Mouse (Mus musculus) hindbrain, embryonic 15.5 days (tissue): Measurements from ENCODE around the gene Mast4. TPM values are rescaled to one million over a fixed set of nuclear protein-coding genes. Genes with fewer than 3 reads are reported as not detected.

Experiments used
- ATAC-seq: fragments of 200-750 bp; cut with Nextera tagmentation; 2 replicates; pipeline ENCODE4 v1.8.0; 2017; ENCODE audit warnings: low read depth, moderate number of reproducible peaks, moderate TSS enrichment; ENCODE audit not compliant: low FRiP score
- H3K27ac ChIP-seq: fragments of 300-500 bp; sonication (generic); replicated peaks from 2 replicates; pipeline ENCODE4 v1.5.1; 2015; ENCODE audit warnings: mild to moderate bottlenecking, inconsistent platforms
- H3K27me3 ChIP-seq: fragments of 300-500 bp; sonication (generic); 2 replicates; pipeline ENCODE4 v1.6.1; 2015; ENCODE audit warnings: control low read depth, inconsistent platforms
- H3K36me3 ChIP-seq: fragments of 300-500 bp; sonication (generic); 2 replicates; pipeline ENCODE4 v1.6.1; 2015; ENCODE audit warnings: control low read depth, inconsistent platforms
- H3K4me1 ChIP-seq: fragments of 300-500 bp; sonication (generic); replicated peaks from 2 replicates; pipeline ENCODE4 v1.6.1; 2015; ENCODE audit warnings: control low read depth, inconsistent platforms
- H3K4me2 ChIP-seq: fragments of 300-500 bp; sonication (generic); 2 replicates; pipeline ENCODE4 v1.6.1; 2015; ENCODE audit warnings: moderate library complexity, mild to moderate bottlenecking, inconsistent platforms
- H3K4me3 ChIP-seq: fragments of 300-500 bp; sonication (generic); 2 replicates; pipeline ENCODE4 v1.5.1; 2015; ENCODE audit warnings: mild to moderate bottlenecking, inconsistent platforms
- H3K9ac ChIP-seq: fragments of 300-500 bp; sonication (generic); 2 replicates; pipeline ENCODE4 v1.6.1; 2015; ENCODE audit warnings: inconsistent platforms
- H3K9me3 ChIP-seq: fragments of 300-500 bp; sonication (generic); 2 replicates; pipeline ENCODE4 v1.6.1; 2016; ENCODE audit warnings: control low read depth, inconsistent platforms
- WGBS: fragments of 180-500 bp; shearing (Covaris S2); methylation state at CpG from one replicate; pipeline ENCODE4 v1.1.7; 2015; 5-methylcytosine and 5-hydroxymethylcytosine counted together
- polyA plus RNA-seq: library from polyadenylated mRNA; unstranded; fragments of >200 nt; fragmentation: Nextera tagmentation; extraction: Ambion mirVana; gene quantifications from 2 replicates; pipeline ENCODE4 v1.2.1, GENCODE M21; 2015

Gene Mast4
- polyA plus RNA-seq, 1 experiment from 2014 or later = 29.1 TPM

GRCm38 (mm10) chr13:103260414-103260813 lies 73.9 kb downstream of the Mast4 start:
- no peaks in the 10 kb centered on the region for H3K27me3 ChIP-seq
- no peaks in the 10 kb centered on the region for H3K36me3 ChIP-seq
- H3K9ac ChIP-seq = no peak overlapping the region
- H3K4me2 ChIP-seq = no peak overlapping the region
- H3K27ac ChIP-seq = no peak overlapping the region
- no peaks in the 10 kb centered on the region for H3K9me3 ChIP-seq
- ATAC-seq = no peak
- H3K4me1 ChIP-seq = no peaks in the 10 kb centered on the region
- H3K4me3 ChIP-seq = no peak overlapping the region
- WGBS = 89% methylated on average over 3 of the region's 3 CpGs

- Histone ChIP-seq H3K4me3 (no peak overlapping the region), H3K27ac (no peak overlapping the region), H3K4me2 (no peak overlapping the region), H3K27me3 (no peaks in the 10 kb centered on the region), H3K9ac (no peak overlapping the region), H3K36me3 (no peaks in the 10 kb centered on the region), H3K4me1 (no peaks in the 10 kb centered on the region), H3K9me3 (no peaks in the 10 kb centered on the region)
- 70% methylated on average over 3 of the region's 3 CpGs for WGBS
- no peak for ATAC-seq
Observed at GRCm38 (mm10) chr13:103258106-103258505, 76.2 kb downstream of the Mast4 start.

- no peak for ATAC-seq
- H3K27me3 ChIP-seq = no peaks in the 10 kb centered on the region
- H3K36me3 ChIP-seq = no peaks in the 10 kb centered on the region
- H3K9ac ChIP-seq = no peak overlapping the region
- H3K4me3 ChIP-seq = no peak overlapping the region
- no peak overlapping the region for H3K4me2 ChIP-seq
- no peaks in the 10 kb centered on the region for H3K9me3 ChIP-seq
- WGBS = 71% methylated on average over 3 of the region's 3 CpGs
- H3K27ac ChIP-seq = no peak overlapping the region
- no peaks in the 10 kb centered on the region for H3K4me1 ChIP-seq
Observed at GRCm38 (mm10) chr13:103254861-103255260, 79.4 kb downstream of the Mast4 start.

GRCm38 (mm10) chr13:103253077-103253476 lies 81.2 kb downstream of the Mast4 start:
- H3K9ac ChIP-seq = no peak overlapping the region
- H3K36me3 ChIP-seq = no peaks in the 10 kb centered on the region
- 76% methylated on average over 6 of the region's 6 CpGs for WGBS
- no peaks in the 10 kb centered on the region for H3K27me3 ChIP-seq
- no peak overlapping the region for H3K4me3 ChIP-seq
- H3K4me2 ChIP-seq = no peak overlapping the region
- H3K27ac ChIP-seq = no peak overlapping the region
- H3K9me3 ChIP-seq = no peaks in the 10 kb centered on the region
- ATAC-seq = no peak
- peaks cover 5% of the 10 kb centered on the region; the same call in 1 of the 2 replicates for H3K4me1 ChIP-seq

GRCm38 (mm10) chr13:103248102-103249054 lies 85.9 kb downstream of the Mast4 start:
- H3K4me1 ChIP-seq = peaks cover 8% of the 10 kb centered on the region; the same call in 1 of the 2 replicates
- H3K4me2 ChIP-seq = peak overlapping the region; percentile 7; the same call in 1 of the 2 replicates
- no peaks in the 10 kb centered on the region for H3K9me3 ChIP-seq
- H3K27me3 ChIP-seq = no peaks in the 10 kb centered on the region
- no peaks in the 10 kb centered on the region for H3K36me3 ChIP-seq
- ATAC-seq = peak; percentile 80; the same call in 1 of the 2 replicates
- H3K27ac ChIP-seq = no peak overlapping the region
- H3K9ac ChIP-seq = no peak overlapping the region
- H3K4me3 ChIP-seq = no peak overlapping the region
- 27% methylated on average over 14 of the region's 14 CpGs for WGBS

GRCm38 (mm10) chr13:103246973-103247718 lies 87.2 kb downstream of the Mast4 start:
- H3K27me3 ChIP-seq = no peaks in the 10 kb centered on the region
- no peak overlapping the region for H3K4me2 ChIP-seq
- no peak for ATAC-seq
- no peak overlapping the region for H3K27ac ChIP-seq
- no peaks in the 10 kb centered on the region for H3K9me3 ChIP-seq
- 84% methylated on average over 5 of the region's 5 CpGs for WGBS
- H3K9ac ChIP-seq = no peak overlapping the region
- H3K4me3 ChIP-seq = no peak overlapping the region
- H3K4me1 ChIP-seq = peaks cover 8% of the 10 kb centered on the region; the same call in 1 of the 2 replicates
- H3K36me3 ChIP-seq = no peaks in the 10 kb centered on the region

- Histone ChIP-seq H3K4me3 (no peak overlapping the region), H3K4me1 (peaks cover 8% of the 10 kb centered on the region; the same call in 1 of the 2 replicates), H3K9me3 (no peaks in the 10 kb centered on the region), H3K27me3 (no peaks in the 10 kb centered on the region), H3K4me2 (no peak overlapping the region), H3K27ac (no peak overlapping the region), H3K9ac (no peak overlapping the region), H3K36me3 (no peaks in the 10 kb centered on the region)
- WGBS = 92% methylated on average over 5 of the region's 5 CpGs
- ATAC-seq = no peak
Observed at GRCm38 (mm10) chr13:103245431-103245830, 88.9 kb downstream of the Mast4 start.

GRCm38 (mm10) chr13:103244053-103244452 lies 90.2 kb downstream of the Mast4 start:
- Histone ChIP-seq H3K9me3 (no peaks in the 10 kb centered on the region), H3K9ac (no peak overlapping the region), H3K4me2 (no peak overlapping the region), H3K27ac (no peak overlapping the region), H3K4me3 (no peak overlapping the region), H3K27me3 (no peaks in the 10 kb centered on the region), H3K4me1 (peaks cover 8% of the 10 kb centered on the region; the same call in 1 of the 2 replicates), H3K36me3 (no peaks in the 10 kb centered on the region)
- ATAC-seq = no peak
- WGBS = 50% methylated on average over 4 of the region's 4 CpGs

GRCm38 (mm10) chr13:103241092-103241491 lies 93.2 kb downstream of the Mast4 start:
- 97% methylated on average over 4 of the region's 4 CpGs for WGBS
- Histone ChIP-seq H3K27me3 (no peaks in the 10 kb centered on the region), H3K4me1 (no peaks in the 10 kb centered on the region), H3K4me3 (no peak overlapping the region), H3K9me3 (no peaks in the 10 kb centered on the region), H3K9ac (no peak overlapping the region), H3K36me3 (no peaks in the 10 kb centered on the region), H3K27ac (no peak overlapping the region), H3K4me2 (no peak overlapping the region)
- no peak for ATAC-seq

GRCm38 (mm10) chr13:103239654-103240053 lies 94.6 kb downstream of the Mast4 start:
- Histone ChIP-seq H3K4me1 (no peaks in the 10 kb centered on the region), H3K4me3 (no peak overlapping the region), H3K27ac (no peak overlapping the region), H3K36me3 (no peaks in the 10 kb centered on the region), H3K9me3 (no peaks in the 10 kb centered on the region), H3K9ac (no peak overlapping the region), H3K4me2 (no peak overlapping the region), H3K27me3 (no peaks in the 10 kb centered on the region)
- no peak for ATAC-seq
- 93% methylated on average over 8 of the region's 8 CpGs for WGBS

GRCm38 (mm10) chr13:103238034-103238705 lies 96.1 kb downstream of the Mast4 start:
- Histone ChIP-seq H3K4me1 (no peaks in the 10 kb centered on the region), H3K27me3 (no peaks in the 10 kb centered on the region), H3K4me2 (no peak overlapping the region), H3K4me3 (no peak overlapping the region), H3K27ac (no peak overlapping the region), H3K36me3 (no peaks in the 10 kb centered on the region), H3K9ac (no peak overlapping the region), H3K9me3 (no peaks in the 10 kb centered on the region)
- WGBS = 95% methylated on average over 7 of the region's 7 CpGs
- ATAC-seq = no peak
